Mouse (Mus musculus) heart, adult 2 months (tissue): ENCODE results near the gene B9d2. TPM values are rescaled to one million over a fixed set of nuclear protein-coding genes. Genes with fewer than 3 reads are reported as not detected.

Experiments
- DNase-seq, 2 experiments: peaks; one replicate each; pipeline ENCODE4 v3.0.0; 2021
- H3K27ac ChIP-seq: fragments of 200-600 bp; 2 replicates; pipeline ENCODE4 v1.8.1; 2022
- H3K27me3 ChIP-seq: fragments of 200-500 bp; 2 replicates; pipeline ENCODE4 v1.6.1; 2012; ENCODE audit warnings: mild to moderate bottlenecking, low read length, inconsistent platforms, mixed read lengths; ENCODE audit not compliant: control insufficient read depth, insufficient read depth
- H3K36me3 ChIP-seq: fragments of 200-500 bp; 2 replicates; pipeline ENCODE4 v1.6.1; 2012; ENCODE audit warnings: low read length, inconsistent platforms; ENCODE audit not compliant: control insufficient read depth, insufficient read depth
- H3K4me1 ChIP-seq: fragments of 200-500 bp; 2 replicates; pipeline ENCODE4 v1.6.1; 2011; ENCODE audit warnings: low read length; ENCODE audit not compliant: control insufficient read depth, insufficient read depth
- H3K4me3 ChIP-seq: fragments of 200-600 bp; 2 replicates; pipeline ENCODE4 v1.8.1; 2022
- H3K79me2 ChIP-seq: fragments of 200-500 bp; replicated peaks from 2 replicates; pipeline ENCODE4 v1.6.1; 2012; ENCODE audit warnings: mild to moderate bottlenecking, inconsistent platforms, low read length, moderate library complexity, mixed read lengths; ENCODE audit not compliant: control insufficient read depth, insufficient read depth
- H3K9ac ChIP-seq: fragments of 200-500 bp; 2 replicates; pipeline ENCODE4 v1.6.1; 2012; ENCODE audit warnings: low read depth, mild to moderate bottlenecking, control low read depth, inconsistent platforms, low read length, mixed read lengths
- CTCF ChIP-seq: fragments of 200-600 bp; IDR thresholded peaks from 2 replicates; pipeline ENCODE4 v1.8.1; 2022; ENCODE audit warnings: antibody characterized with exemption, mild to moderate bottlenecking, moderate library complexity
- EP300 ChIP-seq: fragments of 200-500 bp; IDR thresholded peaks from 2 replicates; pipeline ENCODE4 v1.6.1; 2011; ENCODE audit warnings: low read depth, low read length, control low read depth; ENCODE audit not compliant: insufficient read depth
- POLR2A ChIP-seq: fragments of 200-500 bp; IDR thresholded peaks from 2 replicates; pipeline ENCODE4 v1.6.1; 2011; ENCODE audit warnings: mild to moderate bottlenecking, low read depth, low read length, control low read depth; ENCODE audit not compliant: insufficient read depth
- WGBS: fragments of 180-500 bp; shearing (Covaris S2); methylation state at CpG from one replicate; pipeline ENCODE4 v1.1.7; 2018; 5-methylcytosine and 5-hydroxymethylcytosine counted together
- intact Hi-C: fragments of 180-260 bp; cut with DNase I; formaldehyde crosslinking; loops from one replicate; pipeline ENCODE4 v1.15.1; 2025
- polyA plus RNA-seq: library from polyadenylated mRNA; depleted of rRNA; stranded (reverse); fragments of >200 nt; gene quantifications from 2 replicates; pipeline ENCODE4 v1.2.3, GENCODE M21; 2012
- total RNA-seq, 2 experiments: library from RNA; stranded (reverse); gene quantifications; 2 replicates each; pipeline ENCODE4 v1.2.3; 2021

The B9d2 gene
- total and polyA plus RNA-seq, 3 experiments, result 7.9 to 32.2 (median 10.2) TPM

DNA sequence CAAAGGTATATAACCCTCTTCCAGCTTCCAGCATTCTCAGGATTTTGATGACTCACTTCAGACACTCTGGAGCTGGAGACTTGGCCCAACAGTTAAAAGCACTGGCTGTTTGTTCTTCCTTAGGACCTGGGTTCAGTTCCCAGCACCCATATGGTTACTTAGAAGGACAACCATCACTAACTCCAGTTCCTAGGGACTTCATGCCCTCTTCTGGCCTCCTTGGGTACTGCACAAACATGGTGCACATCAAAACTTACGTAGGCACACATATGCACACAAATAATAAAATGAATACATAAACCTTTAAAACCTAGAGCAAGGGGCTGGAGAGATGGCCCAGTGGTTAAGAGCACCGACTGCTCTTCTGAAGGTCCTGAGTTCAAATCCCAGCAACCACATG is 21.8 kb downstream of the B9d2 start:
- TF ChIP-seq EP300 (no peak), CTCF (peak; percentile 46), POLR2A (no peak)
- intact Hi-C loops, result no loop called here
- no peak overlapping the region for H3K9ac ChIP-seq
- 97% methylated on average over 2 of the region's 2 CpGs for WGBS
- H3K27ac ChIP-seq, result no peak overlapping the region
- H3K4me3 ChIP-seq, result no peak overlapping the region
- H3K36me3 ChIP-seq, result peaks cover 8% of the 10 kb centered on the region
- no peak for DNase-seq
- H3K27me3 ChIP-seq, result no peaks in the 10 kb centered on the region
- no peaks in the 10 kb centered on the region for H3K79me2 ChIP-seq
- peaks cover 26% of the 10 kb centered on the region for H3K4me1 ChIP-seq

DNA sequence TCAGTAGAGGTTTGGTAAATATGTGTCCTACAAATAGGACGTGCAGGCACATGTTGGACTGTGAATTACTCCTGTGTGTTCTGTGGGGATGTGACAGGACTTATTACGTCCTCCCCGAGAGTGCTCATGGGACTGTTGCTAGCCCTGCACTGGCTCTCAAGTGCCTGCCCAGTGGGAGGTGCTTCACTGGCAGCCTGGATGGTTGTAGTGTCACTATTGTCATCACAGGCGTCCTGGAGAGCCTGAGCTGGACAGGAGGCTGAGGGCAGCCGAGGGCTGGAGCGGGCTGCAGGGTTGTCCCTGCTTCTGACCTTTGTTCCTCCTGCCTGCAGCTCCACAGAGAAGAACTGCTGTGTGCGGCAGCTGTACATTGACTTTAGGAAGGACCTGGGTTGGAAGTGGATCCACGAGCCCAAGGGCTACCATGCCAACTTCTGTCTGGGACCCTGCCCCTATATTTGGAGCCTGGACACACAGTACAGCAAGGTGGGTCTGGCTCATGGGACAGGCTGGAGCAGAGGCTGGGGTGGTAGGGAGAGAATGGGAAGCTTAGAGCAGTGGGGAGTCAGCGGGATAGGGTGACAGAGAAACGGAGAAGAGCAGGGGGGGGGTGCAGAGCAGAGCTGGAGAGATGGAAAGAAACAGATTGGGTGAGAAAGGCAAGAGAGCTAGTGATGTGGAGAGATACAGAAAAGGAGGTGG is 23.4 kb downstream of the B9d2 start:
- Histone ChIP-seq H3K79me2 (no peaks in the 10 kb centered on the region), H3K4me3 (peak overlapping the region; percentile 11; the same call in 1 of the 2 replicates), H3K9ac (peak overlapping the region; percentile 42; the same call in 1 of the 2 replicates), H3K27me3 (no peaks in the 10 kb centered on the region), H3K36me3 (peaks cover 8% of the 10 kb centered on the region), H3K27ac (peak overlapping the region; percentile 27), H3K4me1 (peaks cover 35% of the 10 kb centered on the region)
- WGBS, result 31% methylated on average over 10 of the region's 10 CpGs
- TF ChIP-seq CTCF, result no peak
- TF ChIP-seq POLR2A, result peak; percentile 60; the same call in 1 of the 2 replicates
- TF ChIP-seq EP300, result peak; percentile 48; the same call in 1 of the 2 replicates
- peak; percentile 43 to 61 for DNase-seq
- intact Hi-C loops, result no loop called here

GRCm38 (mm10) chr7:25704716-25705364 is 24.3 kb downstream of the B9d2 start:
- no peak overlapping the region for H3K9ac ChIP-seq
- peak overlapping the region; percentile 68 for H3K27ac ChIP-seq
- no peak for DNase-seq
- H3K4me1 ChIP-seq, result peaks cover 40% of the 10 kb centered on the region
- no peak for TF ChIP-seq CTCF
- no peak for TF ChIP-seq EP300
- TF ChIP-seq POLR2A, result no peak
- no peaks in the 10 kb centered on the region for H3K27me3 ChIP-seq
- no peaks in the 10 kb centered on the region for H3K79me2 ChIP-seq
- intact Hi-C loops, result no loop called here
- 45% methylated on average over 36 of the region's 37 CpGs for WGBS
- peaks cover 8% of the 10 kb centered on the region for H3K36me3 ChIP-seq
- H3K4me3 ChIP-seq, result no peak overlapping the region; the same call in 1 of the 2 replicates

DNA sequence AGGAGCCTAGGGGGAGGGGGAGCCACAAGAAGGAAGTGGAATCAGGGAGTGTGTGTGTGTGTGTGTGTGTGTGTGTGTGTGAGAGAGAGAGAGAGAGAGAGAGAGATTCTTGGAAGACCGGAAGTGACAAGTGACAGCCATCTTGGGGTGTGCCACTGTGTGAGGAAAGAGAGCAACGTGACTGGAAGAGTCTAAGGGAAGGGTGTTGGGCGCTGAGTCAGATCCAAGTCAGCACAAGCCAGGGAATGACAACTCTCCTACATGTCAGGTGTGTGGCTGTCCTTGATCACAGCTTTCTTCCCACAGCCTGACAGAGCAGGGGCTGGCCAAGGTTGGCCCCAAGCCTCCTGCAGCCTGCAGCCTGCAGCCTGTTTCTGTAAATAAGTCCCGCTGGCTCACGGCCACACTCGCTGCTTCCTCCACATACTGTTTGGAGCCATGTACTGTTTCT is 25.2 kb downstream of the B9d2 start:
- no peak overlapping the region for H3K9ac ChIP-seq
- no peaks in the 10 kb centered on the region for H3K79me2 ChIP-seq
- peak; percentile 61 to 76 for DNase-seq
- H3K4me3 ChIP-seq, result no peak overlapping the region
- no peaks in the 10 kb centered on the region for H3K27me3 ChIP-seq
- WGBS, result 13% methylated on average over 6 of the region's 6 CpGs
- H3K36me3 ChIP-seq, result peaks cover 8% of the 10 kb centered on the region
- H3K27ac ChIP-seq, result peak overlapping the region; percentile 85
- intact Hi-C loops, result no loop called here
- no peak for TF ChIP-seq CTCF
- TF ChIP-seq EP300, result peak; percentile 83
- 0 out of 2 replicates have a peak, but pooled peaks have one; percentile 21 for TF ChIP-seq POLR2A
- peaks cover 43% of the 10 kb centered on the region for H3K4me1 ChIP-seq

DNA sequence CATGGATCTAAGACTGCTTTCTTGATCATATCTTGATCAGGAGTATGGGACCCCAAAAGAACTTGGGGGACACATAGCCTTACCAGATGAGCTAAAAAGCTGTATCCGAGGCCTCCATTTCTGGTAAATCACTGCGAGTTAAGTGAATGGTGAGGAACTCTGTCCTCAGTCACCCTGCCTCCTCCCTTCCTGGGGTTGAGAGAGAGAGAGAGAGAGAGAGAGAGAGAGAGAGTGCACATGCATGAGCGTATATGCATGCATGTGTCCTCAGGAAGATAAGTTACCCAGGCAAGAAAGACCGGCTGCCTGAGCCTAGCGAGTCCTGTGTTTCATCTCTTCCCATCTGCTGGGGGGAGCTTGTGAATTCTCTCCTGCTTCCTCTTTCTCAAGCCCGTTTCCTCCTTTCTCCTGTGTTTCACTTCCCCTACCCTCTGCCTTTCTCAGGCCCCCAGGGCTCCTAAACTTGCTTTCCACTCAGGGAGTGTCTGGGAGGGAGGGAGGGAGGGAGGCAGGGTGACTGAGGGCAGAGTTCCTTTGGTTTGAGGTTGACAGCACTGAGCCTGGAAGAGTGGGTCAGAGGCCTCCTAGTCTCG is 26.1 kb downstream of the B9d2 start:
- Histone ChIP-seq H3K9ac (no peak overlapping the region), H3K4me3 (no peak overlapping the region), H3K4me1 (peaks cover 46% of the 10 kb centered on the region), H3K79me2 (no peaks in the 10 kb centered on the region), H3K27me3 (no peaks in the 10 kb centered on the region), H3K27ac (peak overlapping the region; percentile 85), H3K36me3 (peaks cover 8% of the 10 kb centered on the region)
- intact Hi-C loops, result no loop called here
- TF ChIP-seq CTCF (no peak), POLR2A (no peak), EP300 (no peak)
- 42% methylated on average over 7 of the region's 7 CpGs for WGBS
- DNase-seq, result peak in 1 of 2 experiments; percentile 39
